Mouse (Mus musculus): ENCODE results near the gene Coa4.

- TF ChIP-seq CTCF (IDR thresholded peaks at IDR 0.05; ENCODE audit: extremely low read depth, insufficient read depth, low read length) (no peak), POLR2A (IDR thresholded peaks at IDR 0.05; ENCODE audit: extremely low read depth, insufficient read depth, low read length) (no peak)
These were observed 44.3 kb upstream of the Coa4 start for GRCm38 (mm10) chr7:100492391-100493116.

Measured in cortical plate, adult 2 months (tissue).